Mouse (Mus musculus): ENCODE results near the gene Foxe3.
"Not testable (repeated sequence)": the region's sequence is repeated elsewhere in the genome, so short reads cannot be mapped to it uniquely, and the experiment has no call there.

Foxe3 gene

GRCm38 (mm10) chr4:114925917-114926312, at the start of gene Foxe3:
Gene Foxe3, minus strand, starts transcription at chr4:114926013.
- DNase-seq (ENCODE audit: low spot score in 2 of 2): no peak

- no peak for DNase-seq (ENCODE audit: low spot score in 2 of 2)
Measured at GRCm38 (mm10) chr4:114973229-114973740, 47.5 kb upstream of the Foxe3 start.

GRCm38 (mm10) chr4:114970736-114971135, 44.9 kb upstream of the Foxe3 start:
- no peak for DNase-seq (ENCODE audit: low spot score in 2 of 2)

- not testable (repeated sequence) for DNase-seq (ENCODE audit: low spot score in 2 of 2)
Measured at GRCm38 (mm10) chr4:114960881-114961280, 35.1 kb upstream of the Foxe3 start.

- no peak for DNase-seq (ENCODE audit: low spot score in 2 of 2)
Measured at GRCm38 (mm10) chr4:114959533-114959932, 33.7 kb upstream of the Foxe3 start.

GRCm38 (mm10) chr4:114958786-114959185, 33.0 kb upstream of the Foxe3 start:
- no peak for DNase-seq (ENCODE audit: low spot score in 2 of 2)

- no peak for DNase-seq (ENCODE audit: low spot score in 2 of 2)
Measured at GRCm38 (mm10) chr4:114958231-114958630, 32.4 kb upstream of the Foxe3 start.

GRCm38 (mm10) chr4:114957403-114957802, 31.6 kb upstream of the Foxe3 start:
- no peak for DNase-seq (ENCODE audit: low spot score in 2 of 2)

DNA sequence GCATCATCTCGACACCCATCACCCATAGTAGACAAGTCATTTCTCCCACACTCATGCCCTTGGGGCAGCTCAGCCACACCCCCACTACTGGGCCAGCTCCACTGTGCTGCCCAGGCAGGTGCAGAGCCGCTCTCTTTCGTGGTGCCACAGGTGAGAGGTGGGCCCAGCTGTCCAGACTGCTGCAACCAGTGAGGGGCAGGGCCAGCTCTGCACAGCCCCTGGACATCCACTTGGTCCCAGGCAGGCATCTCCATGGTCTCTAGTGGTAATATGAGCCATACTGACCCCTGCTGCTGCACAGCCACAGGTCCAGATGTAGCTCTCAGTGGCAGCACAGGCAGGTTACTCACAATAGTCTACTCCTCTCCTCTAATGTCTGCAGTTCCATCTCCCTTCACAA, 27.4 kb upstream of the Foxe3 start:
- DNase-seq (ENCODE audit: low spot score in 2 of 2): no peak

GRCm38 (mm10) chr4:114947852-114948481, 22.2 kb upstream of the Foxe3 start:
- no peak for DNase-seq (ENCODE audit: low spot score in 2 of 2)

GRCm38 (mm10) chr4:114947395-114947794, 21.6 kb upstream of the Foxe3 start:
- peak; percentile 58 to 65 for DNase-seq (ENCODE audit: low spot score in 2 of 2)

DNA sequence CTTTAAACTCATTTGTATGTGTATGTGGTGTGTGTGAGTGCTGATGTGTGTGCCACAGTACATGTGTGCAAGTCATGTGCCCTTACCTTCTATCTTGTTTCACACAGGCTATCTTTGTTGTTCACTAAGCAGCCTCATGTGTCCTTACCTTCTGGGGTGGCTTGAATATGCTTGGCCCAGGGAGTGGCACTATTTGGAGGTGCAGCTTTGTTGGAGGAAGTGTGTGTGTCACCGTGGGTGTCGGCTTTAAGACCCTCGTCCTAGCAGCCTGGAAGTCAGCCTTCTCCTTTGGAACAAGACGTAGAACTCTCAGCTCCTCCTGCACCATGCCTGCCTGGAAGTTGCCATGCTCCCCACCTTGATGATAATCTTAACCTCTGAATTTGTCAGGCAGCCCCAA, 20.6 kb upstream of the Foxe3 start:
- DNase-seq (ENCODE audit: low spot score in 2 of 2): no peak

DNA sequence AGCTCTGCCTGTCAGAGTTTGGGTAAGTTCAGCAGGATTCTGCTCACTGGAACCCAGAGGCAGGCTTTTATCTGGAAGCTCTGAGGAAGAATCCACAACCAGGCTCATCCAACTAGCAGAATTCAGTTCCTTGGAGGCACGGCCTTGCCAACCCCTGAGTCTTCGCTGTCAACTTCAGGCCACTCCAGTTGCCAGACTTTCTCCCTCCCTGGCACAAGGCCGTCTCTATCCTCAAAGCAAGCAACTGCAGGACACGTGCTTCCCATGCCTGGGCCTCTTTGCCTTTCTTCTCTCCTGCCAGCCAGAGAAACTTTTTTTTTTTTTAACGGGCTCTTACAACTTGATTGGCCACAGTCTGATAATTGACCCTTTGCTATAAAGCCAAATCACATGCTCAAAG, 19.2 kb upstream of the Foxe3 start:
- no peak for DNase-seq (ENCODE audit: low spot score in 2 of 2)

DNA sequence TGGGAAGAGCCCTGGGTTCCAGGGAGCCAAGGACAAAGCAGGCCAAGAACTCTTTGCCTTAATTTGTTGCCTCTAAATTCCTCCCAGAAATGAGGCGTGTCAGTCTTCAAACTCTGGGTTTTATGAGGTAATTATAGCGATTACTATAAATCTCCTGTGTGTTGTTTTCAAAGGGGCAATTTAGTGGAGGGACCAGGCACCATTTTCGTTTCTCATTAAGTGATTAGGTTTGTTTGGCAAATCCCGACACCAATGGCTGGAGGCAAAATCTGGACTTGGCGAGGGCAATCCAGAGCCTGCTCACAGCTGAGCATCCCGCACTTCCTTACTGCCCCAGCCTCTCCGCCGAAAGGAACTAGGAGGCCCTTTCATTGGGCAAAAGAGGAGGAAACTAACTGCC, 16.8 kb upstream of the Foxe3 start:
- DNase-seq (ENCODE audit: low spot score in 2 of 2): no peak

DNA sequence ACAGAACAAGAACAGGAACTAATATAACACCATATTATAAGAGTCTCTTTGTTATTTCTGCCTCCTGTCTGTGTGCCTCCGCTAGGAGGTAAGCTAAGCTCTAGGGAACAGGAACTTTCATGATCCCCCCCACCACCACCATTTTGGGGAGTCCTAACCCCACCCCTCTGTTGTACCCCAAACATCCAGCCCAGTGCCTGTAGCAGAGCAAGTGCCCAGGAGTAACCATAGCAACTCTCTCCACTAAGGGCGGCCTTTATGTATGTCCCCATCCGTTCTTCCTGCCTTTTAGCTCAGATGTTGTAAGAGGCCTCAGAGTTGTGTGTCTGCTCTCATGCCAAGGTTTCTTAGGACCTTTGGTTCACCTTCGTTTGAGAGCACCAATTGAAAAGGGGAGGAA, 16.3 kb upstream of the Foxe3 start:
- no peak for DNase-seq (ENCODE audit: low spot score in 2 of 2)

DNA sequence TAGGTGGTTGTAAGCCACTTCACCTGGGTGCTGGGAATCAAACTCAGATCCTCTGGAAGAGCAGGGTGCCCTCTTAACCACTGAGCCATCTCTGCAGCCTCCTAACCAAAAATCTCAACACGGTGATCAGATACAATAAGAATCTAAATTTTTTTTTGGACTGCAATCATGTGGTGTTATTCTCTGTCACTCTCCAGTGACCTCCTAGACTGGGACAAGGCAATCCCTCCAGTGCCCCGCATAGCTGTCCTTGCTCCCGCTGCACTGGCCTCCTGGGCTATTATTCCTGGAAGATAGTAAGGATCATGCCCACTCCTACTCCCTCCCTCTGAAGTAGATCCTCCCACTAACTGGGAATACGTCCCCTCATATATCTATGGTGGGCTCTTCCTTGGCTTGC, 15.5 kb upstream of the Foxe3 start:
- no peak for DNase-seq (ENCODE audit: low spot score in 2 of 2)

- DNase-seq (ENCODE audit: low spot score in 2 of 2): no peak
Measured at GRCm38 (mm10) chr4:114938248-114938647, 12.4 kb upstream of the Foxe3 start.

GRCm38 (mm10) chr4:114937459-114938047, 11.7 kb upstream of the Foxe3 start:
- no peak for DNase-seq (ENCODE audit: low spot score in 2 of 2)

- peak in 1 of 2 experiments; percentile 29 for DNase-seq (ENCODE audit: low spot score in 2 of 2)
Measured at GRCm38 (mm10) chr4:114934188-114934587, 8.4 kb upstream of the Foxe3 start.

DNA sequence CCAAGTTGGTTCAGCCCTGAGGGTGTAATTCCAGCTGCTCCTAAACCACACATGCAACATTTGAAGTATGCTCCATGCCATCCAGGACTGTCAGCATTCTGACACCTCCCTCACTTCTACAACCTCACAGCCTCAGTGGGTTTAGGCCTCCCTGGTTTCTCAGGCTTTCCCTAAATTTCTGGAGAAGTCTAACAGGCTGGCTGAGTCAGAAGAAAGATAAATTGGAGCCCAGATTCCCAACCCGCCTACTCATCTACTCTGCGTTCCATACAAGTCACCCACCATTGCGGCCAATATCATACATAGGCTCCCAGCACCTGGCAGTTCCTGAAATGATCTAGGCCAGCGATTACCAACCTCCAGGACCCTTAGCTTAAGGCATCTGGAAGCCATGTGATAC, 6.9 kb upstream of the Foxe3 start:
- no peak for DNase-seq (ENCODE audit: low spot score in 2 of 2)

DNA sequence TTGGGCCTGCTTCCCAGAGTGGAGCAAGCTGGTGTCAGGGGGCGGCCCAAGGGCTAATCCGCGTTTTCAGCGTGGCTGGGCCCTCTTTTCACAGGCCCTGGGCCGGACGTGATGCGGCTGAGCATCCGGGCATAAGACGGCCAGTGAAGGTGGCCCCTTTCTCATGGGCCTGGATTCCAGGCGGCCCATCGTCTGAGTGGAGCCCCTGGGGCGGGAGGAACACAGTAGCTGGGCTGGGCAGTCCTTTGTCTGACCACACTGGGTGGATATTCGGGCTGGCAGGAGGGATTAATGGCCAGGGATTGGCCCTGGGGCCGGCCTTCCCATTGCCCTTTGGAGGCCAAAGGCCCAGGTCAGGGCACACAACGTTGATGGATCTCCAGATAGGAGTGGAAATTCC, 3.3 kb upstream of the Foxe3 start:
- no peak for DNase-seq (ENCODE audit: low spot score in 2 of 2)

DNA sequence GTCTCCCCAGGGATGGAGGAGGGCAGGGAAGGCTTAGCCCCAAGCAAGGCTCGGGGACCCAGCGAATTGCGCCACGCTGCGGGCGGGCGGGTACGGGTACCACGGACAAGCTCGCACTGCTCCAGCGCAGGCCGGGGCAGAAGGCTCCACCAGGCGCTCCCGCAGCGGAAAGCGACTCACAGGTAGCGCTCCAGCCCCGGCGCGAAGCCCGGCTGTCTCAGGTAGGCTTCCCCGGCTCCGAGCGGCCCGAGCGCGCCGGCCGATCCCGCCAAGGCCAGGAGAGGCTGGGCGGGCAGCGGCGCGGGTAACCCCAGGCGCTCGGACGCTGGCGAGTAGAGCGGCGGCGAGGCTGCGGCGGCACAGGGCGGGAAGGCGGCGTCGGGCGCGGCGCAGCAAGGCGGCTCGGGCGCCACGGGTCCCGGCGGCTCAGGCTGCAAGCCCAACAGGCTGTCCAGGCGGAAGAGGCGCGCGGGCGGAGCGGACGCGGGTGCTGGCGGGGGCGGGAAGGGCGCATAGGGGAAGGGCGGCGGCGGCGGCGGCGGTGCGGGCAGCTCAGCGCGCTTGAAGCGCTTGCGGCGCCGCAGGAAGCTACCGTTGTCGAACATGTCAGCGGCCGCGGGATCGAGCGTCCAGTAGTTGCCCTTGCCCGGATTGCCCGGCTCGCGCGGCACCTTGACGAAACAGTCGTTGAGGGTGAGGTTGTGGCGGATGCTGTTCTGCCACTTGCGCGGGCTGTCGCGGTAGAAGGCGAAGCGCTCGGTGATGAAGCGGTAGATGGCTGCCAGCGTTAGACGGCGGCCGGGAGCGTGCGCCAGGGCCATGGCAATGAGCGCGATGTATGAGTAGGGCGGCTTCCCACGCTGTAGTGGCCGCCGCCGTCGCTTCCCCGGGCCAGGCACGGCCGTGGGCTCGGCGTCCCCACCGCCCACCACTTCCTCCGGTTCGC, 569 bp downstream of the Foxe3 start:
- no peak for DNase-seq (ENCODE audit: low spot score in 2 of 2)

All from spleen, postnatal 36 days (tissue).